Mouse (Mus musculus): Measurements from ENCODE around the gene Cflar. TPM values are rescaled to one million over a fixed set of nuclear protein-coding genes. Genes with fewer than 3 reads are reported as not detected.
"Not testable (repeated sequence)": the region's sequence is repeated elsewhere in the genome, so short reads cannot be mapped to it uniquely, and the experiment has no call there.

Cflar gene
- polyA plus RNA-seq, 1 experiment from 2014 or later = 25.6 TPM

- Histone ChIP-seq H3K9ac (ENCODE audit: low read length) (no peak overlapping the region), H3K9me3 (ENCODE audit: control insufficient read depth, low read length) (no peaks in the 10 kb centered on the region), H3K4me1 (ENCODE audit: control insufficient read depth, insufficient read depth, low read length) (no peaks in the 10 kb centered on the region), H3K27ac (replicated peaks; ENCODE audit: low read depth, low read length) (no peak overlapping the region), H3K36me3 (ENCODE audit: control insufficient read depth, insufficient read depth, low read length) (peaks cover 11% of the 10 kb centered on the region; the same call in 1 of the 2 replicates), H3K27me3 (ENCODE audit: control insufficient read depth, insufficient read depth, low read length) (no peaks in the 10 kb centered on the region), H3K4me2 (ENCODE audit: low read depth, severe bottlenecking) (no peak overlapping the region), H3K4me3 (ENCODE audit: low read depth, low read length) (no peak overlapping the region)
- 94% methylated on average over 6 of the region's 6 CpGs for WGBS
- ATAC-seq (ENCODE audit: insufficient number of reproducible peaks, low FRiP score, low TSS enrichment, low read depth) (no peak), DNase-seq (ENCODE audit: low spot score) (no peak)
These were observed 31.9 kb downstream of the Cflar start for GRCm38 (mm10) chr1:58743252-58743651.

GRCm38 (mm10) chr1:58744645-58745044, 33.3 kb downstream of the Cflar start:
- H3K27me3 ChIP-seq (ENCODE audit: control insufficient read depth, insufficient read depth, low read length) = no peaks in the 10 kb centered on the region
- no peak overlapping the region for H3K27ac ChIP-seq (replicated peaks; ENCODE audit: low read depth, low read length)
- H3K36me3 ChIP-seq (ENCODE audit: control insufficient read depth, insufficient read depth, low read length) = peaks cover 13% of the 10 kb centered on the region; the same call in 1 of the 2 replicates
- DNase-seq (ENCODE audit: low spot score) (no peak), ATAC-seq (ENCODE audit: insufficient number of reproducible peaks, low FRiP score, low TSS enrichment, low read depth) (no peak)
- no peaks in the 10 kb centered on the region for H3K9me3 ChIP-seq (ENCODE audit: control insufficient read depth, low read length)
- no peak overlapping the region for H3K9ac ChIP-seq (ENCODE audit: low read length)
- H3K4me1 ChIP-seq (ENCODE audit: control insufficient read depth, insufficient read depth, low read length) = no peaks in the 10 kb centered on the region
- no peak overlapping the region for H3K4me2 ChIP-seq (ENCODE audit: low read depth, severe bottlenecking)
- H3K4me3 ChIP-seq (ENCODE audit: low read depth, low read length) = no peak overlapping the region
- 88% methylated on average over 7 of the region's 7 CpGs for WGBS

GRCm38 (mm10) chr1:58746880-58747279, 35.6 kb downstream of the Cflar start:
- no peak overlapping the region for H3K4me3 ChIP-seq (ENCODE audit: low read depth, low read length)

GRCm38 (mm10) chr1:58759451-58759850, 48.1 kb downstream of the Cflar start:
- Histone ChIP-seq H3K4me2 (ENCODE audit: low read depth, severe bottlenecking) (no peak overlapping the region), H3K27ac (replicated peaks; ENCODE audit: low read depth, low read length) (no peak overlapping the region), H3K36me3 (ENCODE audit: control insufficient read depth, insufficient read depth, low read length) (peaks cover 4% of the 10 kb centered on the region; the same call in 1 of the 2 replicates), H3K9me3 (ENCODE audit: control insufficient read depth, low read length) (no peaks in the 10 kb centered on the region), H3K4me1 (ENCODE audit: control insufficient read depth, insufficient read depth, low read length) (no peaks in the 10 kb centered on the region), H3K9ac (ENCODE audit: low read length) (no peak overlapping the region), H3K27me3 (ENCODE audit: control insufficient read depth, insufficient read depth, low read length) (no peaks in the 10 kb centered on the region), H3K4me3 (ENCODE audit: low read depth, low read length) (no peak overlapping the region)
- DNase-seq (ENCODE audit: low spot score) (peak; percentile 6), ATAC-seq (ENCODE audit: insufficient number of reproducible peaks, low FRiP score, low TSS enrichment, low read depth) (no peak)
- 96% methylated on average over 3 of the region's 3 CpGs for WGBS

More at GRCm38 (mm10) chr1:58746880-58747279, 35.6 kb downstream of the Cflar start:
- H3K9ac ChIP-seq (ENCODE audit: low read length) = no peak overlapping the region
- 72% methylated on average over 9 of the region's 9 CpGs for WGBS
- DNase-seq (ENCODE audit: low spot score) (peak; percentile 31), ATAC-seq (ENCODE audit: insufficient number of reproducible peaks, low FRiP score, low TSS enrichment, low read depth) (no peak)
- peaks cover 5% of the 10 kb centered on the region; the same call in 1 of the 2 replicates for H3K36me3 ChIP-seq (ENCODE audit: control insufficient read depth, insufficient read depth, low read length)
- no peaks in the 10 kb centered on the region for H3K27me3 ChIP-seq (ENCODE audit: control insufficient read depth, insufficient read depth, low read length)
- no peaks in the 10 kb centered on the region for H3K9me3 ChIP-seq (ENCODE audit: control insufficient read depth, low read length)
- no peaks in the 10 kb centered on the region for H3K4me1 ChIP-seq (ENCODE audit: control insufficient read depth, insufficient read depth, low read length)
- no peak overlapping the region for H3K4me2 ChIP-seq (ENCODE audit: low read depth, severe bottlenecking)
- H3K27ac ChIP-seq (replicated peaks; ENCODE audit: low read depth, low read length) = no peak overlapping the region

GRCm38 (mm10) chr1:58760581-58760980, 49.3 kb downstream of the Cflar start:
- Histone ChIP-seq H3K27me3 (ENCODE audit: control insufficient read depth, insufficient read depth, low read length) (no peaks in the 10 kb centered on the region), H3K4me2 (ENCODE audit: low read depth, severe bottlenecking) (no peak overlapping the region), H3K9ac (ENCODE audit: low read length) (no peak overlapping the region), H3K36me3 (ENCODE audit: control insufficient read depth, insufficient read depth, low read length) (0 out of 2 replicates have a peak, but pooled peaks cover 2% of the 10 kb centered on the region), H3K9me3 (ENCODE audit: control insufficient read depth, low read length) (no peaks in the 10 kb centered on the region), H3K27ac (replicated peaks; ENCODE audit: low read depth, low read length) (no peak overlapping the region), H3K4me3 (ENCODE audit: low read depth, low read length) (no peak overlapping the region), H3K4me1 (ENCODE audit: control insufficient read depth, insufficient read depth, low read length) (no peaks in the 10 kb centered on the region)
- 76% methylated on average over 1 of the region's 1 CpGs for WGBS
- ATAC-seq (ENCODE audit: insufficient number of reproducible peaks, low FRiP score, low TSS enrichment, low read depth) = no peak
- peak; percentile 7 for DNase-seq (ENCODE audit: low spot score)

- DNase-seq (ENCODE audit: low spot score) = peak; percentile 19
- H3K4me2 ChIP-seq (ENCODE audit: low read depth, severe bottlenecking); H3K27me3 ChIP-seq (ENCODE audit: control insufficient read depth, insufficient read depth, low read length); H3K9ac ChIP-seq (ENCODE audit: low read length); H3K27ac ChIP-seq (replicated peaks; ENCODE audit: low read depth, low read length); ATAC-seq (ENCODE audit: insufficient number of reproducible peaks, low FRiP score, low TSS enrichment, low read depth); H3K4me1 ChIP-seq (ENCODE audit: control insufficient read depth, insufficient read depth, low read length); H3K36me3 ChIP-seq (ENCODE audit: control insufficient read depth, insufficient read depth, low read length); H3K9me3 ChIP-seq (ENCODE audit: control insufficient read depth, low read length); H3K4me3 ChIP-seq (ENCODE audit: low read depth, low read length): not testable (repeated sequence)
- WGBS = 84% methylated on average over 5 of the region's 5 CpGs
These were observed 50.3 kb downstream of the Cflar start for GRCm38 (mm10) chr1:58761391-58762275.

- Histone ChIP-seq H3K36me3 (ENCODE audit: control insufficient read depth, insufficient read depth, low read length) (no peaks in the 10 kb centered on the region), H3K4me1 (ENCODE audit: control insufficient read depth, insufficient read depth, low read length) (no peaks in the 10 kb centered on the region), H3K9me3 (ENCODE audit: control insufficient read depth, low read length) (no peaks in the 10 kb centered on the region), H3K4me2 (ENCODE audit: low read depth, severe bottlenecking) (no peak overlapping the region), H3K4me3 (ENCODE audit: low read depth, low read length) (no peak overlapping the region), H3K27ac (replicated peaks; ENCODE audit: low read depth, low read length) (no peak overlapping the region), H3K27me3 (ENCODE audit: control insufficient read depth, insufficient read depth, low read length) (no peaks in the 10 kb centered on the region), H3K9ac (ENCODE audit: low read length) (no peak overlapping the region)
- WGBS = 84% methylated on average over 5 of the region's 5 CpGs
- DNase-seq (ENCODE audit: low spot score) (peak; percentile 9), ATAC-seq (ENCODE audit: insufficient number of reproducible peaks, low FRiP score, low TSS enrichment, low read depth) (no peak)
These were observed 51.3 kb downstream of the Cflar start for GRCm38 (mm10) chr1:58762576-58762975.

- not testable (repeated sequence) for H3K4me2 ChIP-seq (ENCODE audit: low read depth, severe bottlenecking); H3K27ac ChIP-seq (replicated peaks; ENCODE audit: low read depth, low read length); H3K4me3 ChIP-seq (ENCODE audit: low read depth, low read length); H3K9ac ChIP-seq (ENCODE audit: low read length); H3K4me1 ChIP-seq (ENCODE audit: control insufficient read depth, insufficient read depth, low read length); H3K27me3 ChIP-seq (ENCODE audit: control insufficient read depth, insufficient read depth, low read length); H3K36me3 ChIP-seq (ENCODE audit: control insufficient read depth, insufficient read depth, low read length); H3K9me3 ChIP-seq (ENCODE audit: control insufficient read depth, low read length); ATAC-seq (ENCODE audit: insufficient number of reproducible peaks, low FRiP score, low TSS enrichment, low read depth)
- peak; percentile 8 for DNase-seq (ENCODE audit: low spot score)
- WGBS = 89% methylated on average over 4 of the region's 4 CpGs
These were observed 55.1 kb downstream of the Cflar start for GRCm38 (mm10) chr1:58766446-58766845.

Measured in limb, embryonic 11.5 days (tissue).